Mouse (Mus musculus) forebrain, embryonic 12.5 days (tissue): ENCODE measurements at regions not wholly inside any gene's neighbourhood (a gene's known extent, or its start where the extent isn't known, plus 50 kb on each side); places are given as distances from the start of the nearest gene placed in this dataset.
A peak's percentile ranks its signal among the peaks of the same experiment; 100 is the strongest.

ENCODE experiments used
- ATAC-seq: fragments of 200-750 bp; cut with Nextera tagmentation; 2 replicates; pipeline ENCODE4 v1.8.0; 2017; ENCODE audit warnings: moderate TSS enrichment; ENCODE audit not compliant: low FRiP score
- H3K27ac ChIP-seq: fragments of 300-500 bp; sonication (generic); 2 replicates; pipeline ENCODE4 v1.5.1; 2016; ENCODE audit warnings: mild to moderate bottlenecking
- H3K27me3 ChIP-seq: fragments of 300-500 bp; sonication (generic); 2 replicates; pipeline ENCODE4 v1.6.1; 2016; ENCODE audit warnings: mild to moderate bottlenecking
- H3K36me3 ChIP-seq: fragments of 300-500 bp; sonication (generic); replicated peaks from 2 replicates; pipeline ENCODE4 v1.6.1; 2016; ENCODE audit warnings: mild to moderate bottlenecking
- H3K4me1 ChIP-seq: fragments of 300-500 bp; sonication (generic); 2 replicates; pipeline ENCODE4 v1.6.1; 2016
- H3K4me2 ChIP-seq: fragments of 300-500 bp; sonication (generic); 2 replicates; pipeline ENCODE4 v1.6.1; 2016; ENCODE audit warnings: mild to moderate bottlenecking, moderate library complexity
- H3K4me3 ChIP-seq: fragments of 300-500 bp; sonication (generic); replicated peaks from 2 replicates; pipeline ENCODE4 v1.5.1; 2016; ENCODE audit warnings: mild to moderate bottlenecking
- H3K9ac ChIP-seq: fragments of 300-500 bp; sonication (generic); 2 replicates; pipeline ENCODE4 v1.6.1; 2016; ENCODE audit warnings: mild to moderate bottlenecking
- H3K9me3 ChIP-seq: fragments of 300-500 bp; sonication (generic); 2 replicates; pipeline ENCODE4 v1.6.1; 2016
- WGBS: fragments of 180-500 bp; shearing (Covaris S2); methylation state at CpG from one replicate; pipeline ENCODE4 v1.1.7; 2016; 5-methylcytosine and 5-hydroxymethylcytosine counted together

- Histone ChIP-seq H3K4me3 (no peak overlapping the region), H3K4me2 (no peak overlapping the region), H3K36me3 (no peaks in the 10 kb centered on the region), H3K9ac (no peak overlapping the region), H3K27me3 (no peaks in the 10 kb centered on the region), H3K27ac (no peak overlapping the region), H3K4me1 (no peaks in the 10 kb centered on the region), H3K9me3 (no peaks in the 10 kb centered on the region)
- WGBS = 86% methylated on average over 5 of the region's 5 CpGs
- ATAC-seq = no peak
Measured at GRCm38 (mm10) chr3:50813760-50814400, 370.5 kb upstream of the Slc7a11 start.

DNA sequence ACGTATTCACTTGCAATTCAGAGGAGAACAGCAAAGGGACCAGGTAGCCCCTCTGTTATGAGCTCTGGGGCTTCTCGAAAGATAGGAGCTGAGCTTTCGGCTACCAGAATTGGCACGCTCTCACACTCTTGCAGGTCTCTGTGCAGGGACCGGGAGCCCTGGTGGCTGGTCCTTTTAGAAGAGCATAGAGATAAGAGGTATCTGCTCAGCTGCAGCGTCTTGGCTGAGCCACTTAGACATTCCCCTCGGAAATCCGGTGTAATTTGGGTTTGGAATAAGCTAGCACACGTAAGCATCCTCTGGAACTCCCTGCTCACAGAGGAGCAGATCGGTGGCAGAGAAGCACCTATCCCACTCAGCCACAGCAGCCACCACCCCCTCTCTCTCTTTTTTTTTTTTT lies 372.3 kb upstream of the Slc7a11 start:
- Histone ChIP-seq H3K9ac (no peak overlapping the region), H3K4me3 (no peak overlapping the region), H3K27me3 (no peaks in the 10 kb centered on the region), H3K4me1 (no peaks in the 10 kb centered on the region), H3K4me2 (no peak overlapping the region), H3K27ac (no peak overlapping the region), H3K36me3 (no peaks in the 10 kb centered on the region), H3K9me3 (no peaks in the 10 kb centered on the region)
- no peak for ATAC-seq
- WGBS = 85% methylated on average over 10 of the region's 10 CpGs

GRCm38 (mm10) chr3:50816479-50816878 lies 373.1 kb upstream of the Slc7a11 start:
- H3K27me3 ChIP-seq = no peaks in the 10 kb centered on the region
- H3K9me3 ChIP-seq = no peaks in the 10 kb centered on the region
- H3K27ac ChIP-seq = no peak overlapping the region
- H3K4me1 ChIP-seq = no peaks in the 10 kb centered on the region
- no peak for ATAC-seq
- 87% methylated on average over 8 of the region's 8 CpGs for WGBS
- H3K36me3 ChIP-seq = no peaks in the 10 kb centered on the region
- H3K4me2 ChIP-seq = no peak overlapping the region
- no peak overlapping the region for H3K9ac ChIP-seq
- H3K4me3 ChIP-seq = no peak overlapping the region

DNA sequence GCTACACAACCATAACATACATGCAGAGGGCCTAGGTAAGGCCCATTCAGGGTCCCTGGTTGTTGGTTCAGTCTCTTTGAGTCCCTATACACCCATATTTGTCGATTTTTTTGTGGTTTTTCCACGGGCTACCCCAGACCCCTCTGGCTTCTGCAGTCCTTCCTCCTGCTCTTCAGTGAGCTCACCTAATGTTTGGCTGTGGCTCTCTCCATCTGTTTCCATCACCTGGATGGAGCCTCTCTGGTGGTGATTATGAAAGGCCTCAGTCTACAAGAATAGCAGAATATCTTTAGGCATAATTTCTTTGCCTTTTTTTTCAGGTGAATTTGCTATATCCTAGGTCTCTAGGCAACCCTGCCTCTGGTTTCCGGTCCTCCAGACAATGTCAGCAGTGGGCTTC lies 373.9 kb upstream of the Slc7a11 start:
- H3K9ac ChIP-seq = no peak overlapping the region
- no peaks in the 10 kb centered on the region for H3K4me1 ChIP-seq
- no peak overlapping the region for H3K4me2 ChIP-seq
- no peaks in the 10 kb centered on the region for H3K36me3 ChIP-seq
- 83% methylated on average over 3 of the region's 3 CpGs for WGBS
- ATAC-seq = no peak
- H3K27ac ChIP-seq = no peak overlapping the region
- no peak overlapping the region for H3K4me3 ChIP-seq
- H3K9me3 ChIP-seq = no peaks in the 10 kb centered on the region
- H3K27me3 ChIP-seq = no peaks in the 10 kb centered on the region

DNA sequence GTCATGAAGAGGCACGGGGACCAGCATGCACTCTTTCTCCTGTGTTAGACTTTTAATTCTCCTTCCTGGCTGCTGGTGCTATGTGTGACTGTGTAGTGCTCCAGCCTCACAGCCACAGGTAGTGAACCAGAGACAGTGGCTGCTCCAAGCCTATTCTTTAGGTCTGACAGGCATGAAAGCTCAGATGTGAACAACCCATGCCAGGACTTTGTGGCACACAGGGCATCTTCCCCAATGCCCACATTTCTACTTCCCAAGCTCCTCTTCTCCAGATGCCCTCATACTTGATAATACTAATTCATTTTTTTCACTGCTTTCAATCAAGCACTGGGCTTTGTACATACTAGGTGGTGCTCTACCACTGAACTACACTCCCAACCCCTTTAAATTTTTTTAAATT lies 377.4 kb upstream of the Slc7a11 start:
- Histone ChIP-seq H3K27me3 (no peaks in the 10 kb centered on the region), H3K9me3 (no peaks in the 10 kb centered on the region), H3K36me3 (no peaks in the 10 kb centered on the region), H3K4me2 (no peak overlapping the region), H3K27ac (no peak overlapping the region), H3K4me3 (no peak overlapping the region), H3K4me1 (peaks cover 2% of the 10 kb centered on the region; the same call in 1 of the 2 replicates), H3K9ac (no peak overlapping the region)
- no peak for ATAC-seq
- WGBS = 78% methylated on average over 1 of the region's 1 CpGs

- no peak for ATAC-seq
- no peak overlapping the region for H3K4me3 ChIP-seq
- H3K27me3 ChIP-seq = no peaks in the 10 kb centered on the region
- H3K9ac ChIP-seq = no peak overlapping the region
- no peaks in the 10 kb centered on the region for H3K9me3 ChIP-seq
- 70% methylated on average over 5 of the region's 5 CpGs for WGBS
- no peak overlapping the region for H3K27ac ChIP-seq
- peaks cover 10% of the 10 kb centered on the region for H3K4me1 ChIP-seq
- H3K36me3 ChIP-seq = no peaks in the 10 kb centered on the region
- H3K4me2 ChIP-seq = no peak overlapping the region
Measured at GRCm38 (mm10) chr3:50825534-50826423, 382.4 kb upstream of the Slc7a11 start.

- H3K9me3 ChIP-seq = no peaks in the 10 kb centered on the region
- WGBS = 66% methylated on average over 2 of the region's 2 CpGs
- H3K27me3 ChIP-seq = no peaks in the 10 kb centered on the region
- no peak overlapping the region for H3K4me2 ChIP-seq
- no peak overlapping the region for H3K27ac ChIP-seq
- H3K36me3 ChIP-seq = no peaks in the 10 kb centered on the region
- peaks cover 10% of the 10 kb centered on the region for H3K4me1 ChIP-seq
- no peak for ATAC-seq
- no peak overlapping the region for H3K9ac ChIP-seq
- no peak overlapping the region for H3K4me3 ChIP-seq
Measured at GRCm38 (mm10) chr3:50826424-50826819, 383.0 kb upstream of the Slc7a11 start.

DNA sequence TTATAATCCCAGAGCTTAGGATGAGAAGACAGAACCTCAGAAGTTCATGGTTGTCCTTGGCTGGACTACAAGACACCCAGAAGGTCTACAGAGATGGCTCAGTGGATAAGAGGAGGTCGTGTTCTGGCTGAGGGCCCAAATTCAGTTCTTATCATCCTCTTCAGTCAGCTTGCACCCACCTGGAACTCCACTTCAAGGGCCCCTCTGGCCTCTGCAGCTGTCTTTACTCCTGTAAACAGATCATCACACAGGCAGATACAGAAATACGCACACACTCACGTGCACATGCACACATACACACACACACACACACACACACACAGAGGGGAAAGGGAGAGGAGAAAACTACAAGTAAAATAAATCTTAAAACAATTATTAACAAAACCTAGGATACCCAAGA lies 385.8 kb upstream of the Slc7a11 start:
- H3K4me2 ChIP-seq = no peak overlapping the region
- ATAC-seq = no peak
- no peaks in the 10 kb centered on the region for H3K36me3 ChIP-seq
- no peaks in the 10 kb centered on the region for H3K27me3 ChIP-seq
- H3K4me3 ChIP-seq = no peak overlapping the region
- peaks cover 10% of the 10 kb centered on the region for H3K4me1 ChIP-seq
- no peaks in the 10 kb centered on the region for H3K9me3 ChIP-seq
- H3K9ac ChIP-seq = no peak overlapping the region
- 91% methylated on average over 3 of the region's 3 CpGs for WGBS
- no peak overlapping the region for H3K27ac ChIP-seq

DNA sequence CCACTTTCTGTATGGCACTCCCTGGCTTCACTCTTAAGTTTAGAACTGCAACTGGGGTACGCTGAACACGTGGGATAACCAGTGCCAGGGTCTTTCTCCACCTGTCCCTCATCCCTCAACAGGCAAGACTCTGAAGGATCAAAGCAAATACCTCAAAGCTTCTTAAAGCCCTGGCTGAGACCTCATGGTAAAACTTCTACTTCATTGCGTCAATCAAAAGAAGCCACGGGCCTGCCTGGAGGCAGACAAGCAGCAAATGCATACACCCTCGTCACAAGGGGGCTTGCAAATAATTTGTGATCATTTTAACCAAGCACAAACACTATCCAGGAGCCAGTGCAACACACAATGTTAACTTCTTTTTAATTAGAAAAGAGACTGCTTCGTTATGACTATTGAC lies 387.0 kb upstream of the Slc7a11 start:
- H3K27me3 ChIP-seq = no peaks in the 10 kb centered on the region
- ATAC-seq = no peak
- no peak overlapping the region for H3K27ac ChIP-seq
- H3K9me3 ChIP-seq = no peaks in the 10 kb centered on the region
- no peak overlapping the region for H3K4me2 ChIP-seq
- H3K36me3 ChIP-seq = no peaks in the 10 kb centered on the region
- H3K4me3 ChIP-seq = no peak overlapping the region
- no peak overlapping the region for H3K9ac ChIP-seq
- peaks cover 10% of the 10 kb centered on the region for H3K4me1 ChIP-seq
- WGBS = 74% methylated on average over 6 of the region's 6 CpGs

- Histone ChIP-seq H3K9ac (no peak overlapping the region), H3K27ac (no peak overlapping the region), H3K36me3 (no peaks in the 10 kb centered on the region), H3K4me3 (no peak overlapping the region), H3K27me3 (no peaks in the 10 kb centered on the region), H3K4me2 (no peak overlapping the region), H3K4me1 (peaks cover 7% of the 10 kb centered on the region), H3K9me3 (no peaks in the 10 kb centered on the region)
- WGBS = 85% methylated on average over 9 of the region's 9 CpGs
- ATAC-seq = no peak
Measured at GRCm38 (mm10) chr3:50830926-50831325, 387.5 kb upstream of the Slc7a11 start.

GRCm38 (mm10) chr3:50842216-50842615 lies 382.0 kb upstream of the Noct start:
- H3K9me3 ChIP-seq = no peaks in the 10 kb centered on the region
- WGBS = 87% methylated on average over 4 of the region's 4 CpGs

GRCm38 (mm10) chr3:50844835-50845301 lies 379.4 kb upstream of the Noct start:
- WGBS = 60% methylated on average over 8 of the region's 8 CpGs
- Histone ChIP-seq H3K4me1 (peaks cover 9% of the 10 kb centered on the region), H3K27ac (peak overlapping the region; percentile 61; the same call in 1 of the 2 replicates), H3K9ac (no peak overlapping the region), H3K36me3 (no peaks in the 10 kb centered on the region), H3K9me3 (no peaks in the 10 kb centered on the region), H3K27me3 (no peaks in the 10 kb centered on the region), H3K4me2 (no peak overlapping the region), H3K4me3 (no peak overlapping the region)
- peak; percentile 80; the same call in 1 of the 2 replicates for ATAC-seq

More at GRCm38 (mm10) chr3:50842216-50842615, 382.0 kb upstream of the Noct start:
- Histone ChIP-seq H3K27ac (no peak overlapping the region), H3K4me1 (peaks cover 9% of the 10 kb centered on the region), H3K27me3 (no peaks in the 10 kb centered on the region), H3K36me3 (no peaks in the 10 kb centered on the region), H3K4me3 (no peak overlapping the region), H3K9ac (no peak overlapping the region), H3K4me2 (no peak overlapping the region)
- no peak for ATAC-seq
